Mouse (Mus musculus) ES-E14 (cell line): ENCODE data around the gene Cntrob. TPM values are rescaled to one million over a fixed set of nuclear protein-coding genes. Genes with fewer than 3 reads are reported as not detected.

Experiments used
- DNase-seq: peaks from one replicate; pipeline ENCODE4 v3.0.0-alpha.2; 2013; ENCODE audit warnings: low read depth, low spot score
- H3K27ac ChIP-seq: 2 replicates; pipeline ENCODE4 v1.5.1; 2012; ENCODE audit warnings: low read depth, mild to moderate bottlenecking, low read length, moderate library complexity, mixed read lengths; ENCODE audit not compliant: poor library complexity, insufficient read depth, severe bottlenecking
- H3K36me3 ChIP-seq: 2 replicates; pipeline ENCODE4 v1.6.1; 2012; ENCODE audit warnings: mild to moderate bottlenecking, low read length, moderate library complexity, mixed read lengths; ENCODE audit not compliant: control insufficient read depth, poor library complexity, insufficient read depth, severe bottlenecking
- H3K4me1 ChIP-seq, 2 experiments: fragments of 150-350 bp in 1 of 2; sonication (generic) in 1 of 2; 2 replicates each; pipeline ENCODE4 v1.6.1; 2012; ENCODE audit warnings: low read length in 2 of 2, mild to moderate bottlenecking in 1 of 2, mixed read lengths in 1 of 2; ENCODE audit not compliant: control insufficient read depth in 2 of 2, insufficient read depth in 2 of 2, poor library complexity in 1 of 2
- H3K4me3 ChIP-seq, 2 experiments: fragments of 150-350 bp in 1 of 2; sonication (generic) in 1 of 2; 2 replicates each; pipeline ENCODE4 v1.5.1; 2012; ENCODE audit warnings: low read length in 2 of 2, low read depth in 1 of 2, mild to moderate bottlenecking in 1 of 2, mixed read lengths in 1 of 2; ENCODE audit not compliant: insufficient read depth in 1 of 2, poor library complexity in 1 of 2, severe bottlenecking in 1 of 2
- H3K9ac ChIP-seq: 2 replicates; pipeline ENCODE4 v1.6.1; 2012; ENCODE audit warnings: low read depth, mild to moderate bottlenecking, low read length, mixed read lengths; ENCODE audit not compliant: poor library complexity, insufficient read depth, severe bottlenecking
- H3K9me3 ChIP-seq: fragments of 150-350 bp; sonication (generic); 2 replicates; pipeline ENCODE4 v1.6.1; 2012; ENCODE audit warnings: low read depth, mild to moderate bottlenecking, low read length; ENCODE audit not compliant: control insufficient read depth, insufficient read depth
- CHD2 ChIP-seq: IDR thresholded peaks from 2 replicates; pipeline ENCODE4 v1.6.1; 2014; ENCODE audit warnings: mild to moderate bottlenecking, low read depth, low read length, inconsistent platforms
- HCFC1 ChIP-seq: IDR thresholded peaks from 2 replicates; pipeline ENCODE4 v1.6.1; 2012; ENCODE audit warnings: low read length, inconsistent platforms, borderline replicate concordance; ENCODE audit not compliant: insufficient read depth
- MAFK ChIP-seq: IDR thresholded peaks from 2 replicates; pipeline ENCODE4 v1.6.1; 2014; ENCODE audit warnings: mild to moderate bottlenecking, low read depth, low read length, inconsistent platforms; ENCODE audit not compliant: insufficient read depth
- ZC3H11A ChIP-seq: IDR thresholded peaks from 2 replicates; pipeline ENCODE4 v1.6.1; 2012; ENCODE audit warnings: low read depth, mild to moderate bottlenecking, inconsistent platforms, low read length, borderline replicate concordance
- ZNF384 ChIP-seq: IDR thresholded peaks from 2 replicates; pipeline ENCODE4 v1.6.1; 2012; ENCODE audit warnings: low read depth, low read length, inconsistent platforms
- in situ Hi-C, 2 experiments: fragments of 600-800 bp; cut with MboI; formaldehyde crosslinking; loops; one replicate each; pipeline ENCODE4 v1.15.1; 2025; ENCODE audit warnings: low sequenced_read_pairs in 2 of 2, inconsistent platforms in 1 of 2; ENCODE audit not compliant: unreplicated experiment in 2 of 2
- total RNA-seq: library from RNA; depleted of rRNA; stranded (reverse); fragments of 300-350 nt; gene quantifications from 2 replicates; pipeline ENCODE4 v1.2.3, GENCODE M21; 2012

The Cntrob gene
- total RNA-seq, 1 experiment = 23.0 TPM

- peaks cover 0 to 17% of the 10 kb centered on the region in 2 experiments; a peak in 2 of 4 replicates for H3K4me1 ChIP-seq
- DNase-seq = no peak
- H3K9me3 ChIP-seq = no peaks in the 10 kb centered on the region
- H3K9ac ChIP-seq = no peak overlapping the region
- no peak overlapping the region for H3K27ac ChIP-seq
- TF ChIP-seq MAFK = no peak
- TF ChIP-seq HCFC1 = no peak
- TF ChIP-seq ZC3H11A = no peak
- no peak overlapping the region for H3K4me3 ChIP-seq
- H3K36me3 ChIP-seq = no peaks in the 10 kb centered on the region; the same call in 1 of the 2 replicates
- in situ Hi-C loops = no loop called here
Measured at GRCm38 (mm10) chr11:69364376-69364775, 40.8 kb upstream of the Cntrob start.

- Histone ChIP-seq H3K36me3 (no peaks in the 10 kb centered on the region; the same call in 1 of the 2 replicates), H3K9ac (no peak overlapping the region), H3K4me1 (peaks cover 0 to 14% of the 10 kb centered on the region in 2 experiments; a peak in 2 of 4 replicates), H3K4me3 (no peak overlapping the region), H3K27ac (no peak overlapping the region), H3K9me3 (no peaks in the 10 kb centered on the region)
- TF ChIP-seq CHD2 (no peak), HCFC1 (no peak), MAFK (no peak), ZC3H11A (no peak), ZNF384 (no peak)
- in situ Hi-C loops = no loop called here
- no peak for DNase-seq
Measured at GRCm38 (mm10) chr11:69362479-69362878, 38.9 kb upstream of the Cntrob start.

DNA sequence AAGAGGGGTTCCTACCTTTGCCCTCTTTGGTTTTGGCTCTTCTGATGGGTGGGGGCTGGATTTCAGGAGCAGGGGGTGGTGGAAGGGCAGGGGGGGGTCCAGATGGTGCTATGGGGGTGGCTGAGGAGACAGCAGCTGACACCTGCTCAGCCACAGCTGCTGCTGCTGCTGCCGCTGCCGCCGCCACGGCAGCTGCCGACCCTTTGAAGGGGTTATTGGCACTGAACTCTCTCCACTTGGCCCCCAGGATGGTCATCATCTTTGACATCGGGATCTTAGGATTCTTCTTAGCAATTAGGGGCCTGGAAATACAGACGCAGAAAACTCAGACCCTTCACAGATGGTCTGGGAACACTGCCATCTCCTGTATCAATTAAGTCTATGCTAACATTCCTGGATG, 38.4 kb upstream of the Cntrob start:
- TF ChIP-seq ZNF384 (no peak), CHD2 (no peak)
- Histone ChIP-seq H3K9me3 (no peaks in the 10 kb centered on the region), H3K36me3 (no peaks in the 10 kb centered on the region; the same call in 1 of the 2 replicates), H3K27ac (no peak overlapping the region), H3K4me3 (no peak overlapping the region), H3K9ac (no peak overlapping the region), H3K4me1 (peaks cover 0 to 13% of the 10 kb centered on the region in 2 experiments; a peak in 2 of 4 replicates)
- in situ Hi-C loops = no loop called here
- no peak for DNase-seq

- Histone ChIP-seq H3K27ac (no peak overlapping the region), H3K36me3 (no peaks in the 10 kb centered on the region; the same call in 1 of the 2 replicates), H3K4me1 (peaks cover 0 to 9% of the 10 kb centered on the region in 2 experiments; a peak in 1 of 4 replicates), H3K9me3 (no peaks in the 10 kb centered on the region), H3K4me3 (no peak overlapping the region), H3K9ac (no peak overlapping the region)
- no peak for TF ChIP-seq HCFC1
- no peak for TF ChIP-seq CHD2
- TF ChIP-seq ZC3H11A = no peak
- no peak for TF ChIP-seq MAFK
- no peak for TF ChIP-seq ZNF384
- DNase-seq = no peak
- in situ Hi-C loops = no loop called here
Measured at GRCm38 (mm10) chr11:69357690-69358089, 34.1 kb upstream of the Cntrob start.

GRCm38 (mm10) chr11:69356544-69356943, 33.0 kb upstream of the Cntrob start:
- TF ChIP-seq ZNF384 = no peak
- no peak overlapping the region for H3K9ac ChIP-seq
- H3K4me3 ChIP-seq = no peak overlapping the region
- H3K9me3 ChIP-seq = no peaks in the 10 kb centered on the region
- in situ Hi-C loops = no loop called here
- no peak overlapping the region for H3K27ac ChIP-seq
- H3K36me3 ChIP-seq = no peaks in the 10 kb centered on the region; the same call in 1 of the 2 replicates
- peaks cover 0 to 9% of the 10 kb centered on the region in 2 experiments; a peak in 1 of 4 replicates for H3K4me1 ChIP-seq
- no peak for DNase-seq
